Mouse (Mus musculus) thymus, adult 2 months (tissue): ENCODE measurements around the gene Clptm1l.

Experiments
- CTCF ChIP-seq: fragments of 200-500 bp; IDR thresholded peaks from 2 replicates; pipeline ENCODE4 v1.5.1; 2012; ENCODE audit warnings: mild to moderate bottlenecking, control low read depth, low read length, moderate library complexity, borderline replicate concordance; ENCODE audit not compliant: control insufficient read depth, poor library complexity, insufficient read depth; ENCODE audit errors: extremely low read depth
- POLR2A ChIP-seq: fragments of 200-500 bp; IDR thresholded peaks from 2 replicates; pipeline ENCODE4 v1.6.1; 2012; ENCODE audit warnings: mild to moderate bottlenecking, low read length, control low read depth, moderate library complexity; ENCODE audit not compliant: control insufficient read depth, poor library complexity, insufficient read depth; ENCODE audit errors: extremely low read depth

DNA sequence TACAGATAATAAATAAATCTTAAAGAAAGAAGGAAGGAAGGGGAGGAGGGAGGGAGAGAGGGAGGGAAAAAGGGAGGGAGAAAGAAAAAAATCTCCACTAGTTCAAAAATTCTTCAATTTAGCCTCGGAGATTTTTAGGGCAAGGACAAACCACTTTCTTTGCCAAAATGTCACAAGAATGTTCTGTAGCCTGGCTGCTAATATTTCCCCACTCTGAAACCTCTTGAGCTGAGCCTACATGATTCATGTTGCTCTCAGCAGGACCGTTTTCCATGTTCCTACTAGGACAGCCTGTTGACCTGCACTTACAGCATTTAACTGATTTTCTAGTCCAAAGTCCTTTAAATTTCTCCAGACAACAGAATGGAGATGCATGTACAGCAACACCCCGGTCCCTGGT lies 51.2 kb downstream of the Clptm1l start:
- no peak for TF ChIP-seq POLR2A
- no peak for TF ChIP-seq CTCF
